Mouse (Mus musculus): Measurements from ENCODE around the gene P4ha1. TPM values are rescaled to one million over a fixed set of nuclear protein-coding genes. Genes with fewer than 3 reads are reported as not detected.
A peak's percentile ranks its signal among the peaks of the same experiment; 100 is the strongest.

The P4ha1 gene
- polyA plus RNA-seq, 1 experiment from 2014 or later: 80.9 TPM

GRCm38 (mm10) chr10:59402899-59403792 is 80.0 kb downstream of the P4ha1 start, which contains the start of gene Pla2g12b:
Pla2g12b (plus strand) TSS chr10:59403660.
- H3K36me3 ChIP-seq (ENCODE audit: control insufficient read depth, insufficient read depth, low read length): no peaks in the 10 kb centered on the region
- peak within 1 kb of the TSS; percentile 17; the same call in 1 of the 2 replicates for H3K9ac ChIP-seq (ENCODE audit: low read length)
- peak within 1 kb of the TSS; percentile 4 for H3K4me2 ChIP-seq (ENCODE audit: low read depth, low read length)
- 56% methylated on average over 21 of the region's 21 CpGs for WGBS
- no peaks in the 10 kb centered on the region for H3K9me3 ChIP-seq (replicated peaks; ENCODE audit: control insufficient read depth, low read length)
- no peaks in the 10 kb centered on the region for H3K27me3 ChIP-seq (ENCODE audit: control insufficient read depth, insufficient read depth, low read length)
- H3K4me3 ChIP-seq (replicated peaks; ENCODE audit: low read length): 0 out of 2 replicates have a peak within 1 kb of the TSS, but pooled peaks have one; percentile 0
- ATAC-seq (ENCODE audit: insufficient read depth, low FRiP score): peak; percentile 71; the same call in 1 of the 2 replicates
- no peaks in the 10 kb centered on the region for H3K4me1 ChIP-seq (ENCODE audit: control insufficient read depth, insufficient read depth, low read length)
- peak within 1 kb of the TSS; percentile 9; the same call in 1 of the 2 replicates for H3K27ac ChIP-seq (ENCODE audit: low read length)

DNA sequence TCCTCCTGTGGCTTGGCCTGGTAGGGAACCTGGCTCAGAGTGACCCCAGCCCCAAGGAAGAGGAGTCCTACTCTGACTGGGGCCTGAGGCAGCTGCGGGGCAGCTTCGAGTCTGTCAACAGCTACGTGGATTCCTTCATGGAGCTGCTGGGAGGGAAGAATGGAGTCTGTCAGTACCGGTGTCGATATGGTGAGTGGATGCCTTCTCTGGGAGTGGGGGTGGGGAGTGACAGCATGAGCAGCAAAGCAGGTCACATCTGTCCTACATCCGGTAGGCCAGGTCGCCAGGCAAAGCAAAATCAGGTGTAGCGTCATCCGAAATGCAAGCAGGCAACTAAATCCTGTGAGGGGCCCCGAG is 80.7 kb downstream of the P4ha1 start:
- Histone ChIP-seq H3K4me2 (ENCODE audit: low read depth, low read length) (peak overlapping the region; percentile 4), H3K36me3 (ENCODE audit: control insufficient read depth, insufficient read depth, low read length) (no peaks in the 10 kb centered on the region), H3K4me3 (replicated peaks; ENCODE audit: low read length) (0 out of 2 replicates have a peak overlapping the region, but pooled peaks have one; percentile 0), H3K9me3 (replicated peaks; ENCODE audit: control insufficient read depth, low read length) (no peaks in the 10 kb centered on the region), H3K27me3 (ENCODE audit: control insufficient read depth, insufficient read depth, low read length) (no peaks in the 10 kb centered on the region), H3K4me1 (ENCODE audit: control insufficient read depth, insufficient read depth, low read length) (no peaks in the 10 kb centered on the region), H3K9ac (ENCODE audit: low read length) (peak overlapping the region; percentile 17; the same call in 1 of the 2 replicates), H3K27ac (ENCODE audit: low read length) (no peak overlapping the region; the same call in 1 of the 2 replicates)
- 55% methylated on average over 10 of the region's 10 CpGs for WGBS
- ATAC-seq (ENCODE audit: insufficient read depth, low FRiP score): no peak; the same call in 1 of the 2 replicates

DNA sequence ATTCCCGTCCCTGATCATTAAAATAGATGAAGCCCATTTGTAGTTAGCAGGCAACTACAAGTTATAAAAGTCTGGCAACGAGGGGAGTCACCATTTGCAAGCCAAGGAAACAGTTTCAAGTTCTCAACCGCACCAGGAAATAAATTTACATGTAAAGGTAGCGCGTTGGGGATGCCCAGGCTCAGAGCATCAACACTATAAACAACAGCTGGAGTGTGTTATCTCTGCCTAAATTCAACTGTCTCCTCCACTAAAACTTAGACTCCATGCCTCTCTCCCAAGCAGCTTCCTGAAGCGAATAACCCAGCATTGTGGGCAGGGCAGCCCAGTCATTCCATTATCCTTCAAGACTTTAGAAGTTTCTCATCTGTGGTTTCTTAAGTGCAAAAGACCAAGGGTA is 85.4 kb downstream of the P4ha1 start:
- WGBS: 43% methylated on average over 6 of the region's 6 CpGs
- H3K9ac ChIP-seq (ENCODE audit: low read length): no peak overlapping the region
- no peaks in the 10 kb centered on the region for H3K9me3 ChIP-seq (replicated peaks; ENCODE audit: control insufficient read depth, low read length)
- no peak overlapping the region for H3K4me3 ChIP-seq (replicated peaks; ENCODE audit: low read length)
- no peaks in the 10 kb centered on the region for H3K36me3 ChIP-seq (ENCODE audit: control insufficient read depth, insufficient read depth, low read length)
- H3K27ac ChIP-seq (ENCODE audit: low read length): no peak overlapping the region
- H3K4me1 ChIP-seq (ENCODE audit: control insufficient read depth, insufficient read depth, low read length): no peaks in the 10 kb centered on the region
- H3K27me3 ChIP-seq (ENCODE audit: control insufficient read depth, insufficient read depth, low read length): no peaks in the 10 kb centered on the region
- no peak for ATAC-seq (ENCODE audit: insufficient read depth, low FRiP score)
- H3K4me2 ChIP-seq (ENCODE audit: low read depth, low read length): no peak overlapping the region

DNA sequence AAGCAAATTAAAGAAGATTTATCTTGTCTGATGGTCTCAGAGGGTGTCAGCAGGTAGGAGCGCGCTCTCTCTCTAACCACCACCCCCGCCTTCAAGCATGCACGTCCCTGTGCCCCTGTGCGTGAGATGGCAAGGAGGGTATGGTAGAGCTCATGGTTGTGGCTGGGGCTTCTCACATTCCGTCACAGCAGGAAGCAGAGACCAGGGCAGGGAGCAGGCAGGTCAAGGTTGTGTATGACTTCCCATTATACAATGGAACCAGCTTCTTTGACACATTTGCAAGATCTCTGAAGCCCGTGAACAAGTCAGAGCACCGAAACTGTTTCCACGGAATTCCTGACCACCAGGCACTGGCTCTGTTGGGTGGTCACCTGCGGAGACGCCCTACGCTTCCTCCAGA is 87.2 kb downstream of the P4ha1 start:
- H3K4me2 ChIP-seq (ENCODE audit: low read depth, low read length): no peak overlapping the region
- no peaks in the 10 kb centered on the region for H3K27me3 ChIP-seq (ENCODE audit: control insufficient read depth, insufficient read depth, low read length)
- H3K36me3 ChIP-seq (ENCODE audit: control insufficient read depth, insufficient read depth, low read length): no peaks in the 10 kb centered on the region
- H3K4me3 ChIP-seq (replicated peaks; ENCODE audit: low read length): no peak overlapping the region
- WGBS: 66% methylated on average over 12 of the region's 12 CpGs
- no peak for ATAC-seq (ENCODE audit: insufficient read depth, low FRiP score)
- H3K27ac ChIP-seq (ENCODE audit: low read length): no peak overlapping the region
- no peaks in the 10 kb centered on the region for H3K9me3 ChIP-seq (replicated peaks; ENCODE audit: control insufficient read depth, low read length)
- no peaks in the 10 kb centered on the region for H3K4me1 ChIP-seq (ENCODE audit: control insufficient read depth, insufficient read depth, low read length)
- no peak overlapping the region for H3K9ac ChIP-seq (ENCODE audit: low read length)

DNA sequence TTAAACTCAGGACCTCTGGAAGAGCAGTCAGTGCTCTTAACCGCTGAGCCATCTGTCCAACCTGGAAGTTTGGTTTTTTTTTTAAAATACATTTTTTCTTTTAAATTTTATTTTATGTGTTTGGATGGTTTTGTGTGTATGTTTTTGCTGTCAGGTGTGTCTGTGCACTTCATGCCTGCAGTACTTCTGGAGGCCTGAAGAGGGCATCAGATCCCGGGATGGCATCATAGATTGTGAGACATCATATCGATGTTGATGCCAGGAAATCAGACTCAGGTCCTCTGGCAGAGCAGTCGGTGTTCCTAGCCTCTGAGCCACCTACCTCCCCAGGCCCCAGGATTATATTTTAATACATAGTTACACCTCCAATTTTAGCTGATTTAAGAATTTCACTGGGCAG is 90.6 kb downstream of the P4ha1 start:
- Histone ChIP-seq H3K9me3 (replicated peaks; ENCODE audit: control insufficient read depth, low read length) (no peaks in the 10 kb centered on the region), H3K27ac (ENCODE audit: low read length) (no peak overlapping the region), H3K4me3 (replicated peaks; ENCODE audit: low read length) (no peak overlapping the region), H3K9ac (ENCODE audit: low read length) (no peak overlapping the region), H3K36me3 (ENCODE audit: control insufficient read depth, insufficient read depth, low read length) (no peaks in the 10 kb centered on the region), H3K4me1 (ENCODE audit: control insufficient read depth, insufficient read depth, low read length) (no peaks in the 10 kb centered on the region), H3K27me3 (ENCODE audit: control insufficient read depth, insufficient read depth, low read length) (no peaks in the 10 kb centered on the region), H3K4me2 (ENCODE audit: low read depth, low read length) (no peak overlapping the region)
- no peak for ATAC-seq (ENCODE audit: insufficient read depth, low FRiP score)
- 92% methylated on average over 4 of the region's 4 CpGs for WGBS

DNA sequence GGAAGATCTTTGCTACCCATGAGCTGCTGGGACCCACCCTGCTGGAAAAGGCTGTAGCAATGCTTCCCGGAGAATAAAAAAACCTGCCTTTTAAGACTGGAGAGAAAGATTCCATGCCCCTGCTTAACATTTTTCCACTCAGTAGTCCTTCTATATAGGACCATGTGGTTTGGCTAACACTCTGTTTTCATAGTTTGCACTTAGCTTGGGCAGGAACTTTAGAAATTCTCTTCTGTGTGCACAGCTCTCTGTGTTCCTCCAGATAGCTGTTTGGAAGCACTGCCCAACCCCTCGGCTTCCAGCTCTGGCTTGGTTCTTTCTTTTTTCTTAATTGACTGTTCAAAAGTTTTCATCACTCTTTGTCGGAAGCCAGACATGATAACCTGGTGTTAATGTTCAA is 93.5 kb downstream of the P4ha1 start:
- no peaks in the 10 kb centered on the region for H3K9me3 ChIP-seq (replicated peaks; ENCODE audit: control insufficient read depth, low read length)
- no peak overlapping the region for H3K4me2 ChIP-seq (ENCODE audit: low read depth, low read length)
- no peak overlapping the region for H3K27ac ChIP-seq (ENCODE audit: low read length)
- WGBS: 72% methylated on average over 3 of the region's 3 CpGs
- H3K4me1 ChIP-seq (ENCODE audit: control insufficient read depth, insufficient read depth, low read length): no peaks in the 10 kb centered on the region
- no peak overlapping the region for H3K4me3 ChIP-seq (replicated peaks; ENCODE audit: low read length)
- H3K9ac ChIP-seq (ENCODE audit: low read length): no peak overlapping the region
- ATAC-seq (ENCODE audit: insufficient read depth, low FRiP score): no peak
- no peaks in the 10 kb centered on the region for H3K27me3 ChIP-seq (ENCODE audit: control insufficient read depth, insufficient read depth, low read length)
- no peaks in the 10 kb centered on the region for H3K36me3 ChIP-seq (ENCODE audit: control insufficient read depth, insufficient read depth, low read length)

DNA sequence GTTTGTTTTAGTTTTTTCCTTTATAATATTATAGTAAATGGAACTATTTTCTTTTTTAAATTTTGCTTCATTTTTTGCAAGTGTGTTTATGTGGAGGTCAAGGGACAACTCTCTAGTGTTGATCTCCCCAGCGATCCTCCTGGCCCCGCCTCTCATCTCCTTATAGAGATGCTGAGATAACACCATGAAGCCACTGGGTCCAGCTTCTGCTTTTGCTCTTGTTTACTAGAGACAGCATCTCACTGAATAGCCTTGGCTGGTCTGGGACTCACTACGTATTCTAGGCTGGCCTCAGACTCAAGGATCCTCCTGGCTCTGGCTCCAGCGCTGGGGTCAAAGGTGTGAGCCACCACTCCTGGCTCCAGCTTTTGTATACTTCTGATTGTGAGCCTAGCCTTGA is 96.4 kb downstream of the P4ha1 start:
- Histone ChIP-seq H3K4me1 (ENCODE audit: control insufficient read depth, insufficient read depth, low read length) (no peaks in the 10 kb centered on the region), H3K9me3 (replicated peaks; ENCODE audit: control insufficient read depth, low read length) (no peaks in the 10 kb centered on the region), H3K4me3 (replicated peaks; ENCODE audit: low read length) (no peak overlapping the region), H3K27me3 (ENCODE audit: control insufficient read depth, insufficient read depth, low read length) (no peaks in the 10 kb centered on the region), H3K4me2 (ENCODE audit: low read depth, low read length) (no peak overlapping the region), H3K36me3 (ENCODE audit: control insufficient read depth, insufficient read depth, low read length) (no peaks in the 10 kb centered on the region), H3K27ac (ENCODE audit: low read length) (no peak overlapping the region), H3K9ac (ENCODE audit: low read length) (no peak overlapping the region)
- ATAC-seq (ENCODE audit: insufficient read depth, low FRiP score): no peak
- 79% methylated on average over 4 of the region's 4 CpGs for WGBS

Other genes with a start within 250 kb of the P4ha1 start
- 37.9 and 41.7 TPM in 2 replicates for gene Sept10, start 101.4 kb upstream of the P4ha1 start, polyA plus RNA-seq (2015; fragmentation: Nextera tagmentation; extraction: Ambion mirVana)
- 20.6 and 21.3 TPM in 2 replicates for gene Sowahc, start 101.3 kb upstream of the P4ha1 start, polyA plus RNA-seq (2015; fragmentation: Nextera tagmentation; extraction: Ambion mirVana)
- 7.2 and 21.0 TPM in 2 replicates for gene Gm10273, start 72.3 kb downstream of the P4ha1 start, polyA plus RNA-seq (2015; fragmentation: Nextera tagmentation; extraction: Ambion mirVana)
- 12.7 and 13.1 TPM in 2 replicates for gene Pla2g12b, start 80.4 kb downstream of the P4ha1 start, polyA plus RNA-seq (2015; fragmentation: Nextera tagmentation; extraction: Ambion mirVana)
- 2.4 and 3.2 TPM in 2 replicates for gene Oit3, start 118.5 kb downstream of the P4ha1 start, polyA plus RNA-seq (2015; fragmentation: Nextera tagmentation; extraction: Ambion mirVana)

All from stomach, embryonic 16.5 days (tissue).